Mouse (Mus musculus): ENCODE measurements around the gene Tln1. TPM values are rescaled to one million over a fixed set of nuclear protein-coding genes. Genes with fewer than 3 reads are reported as not detected.
"Not testable (repeated sequence)": the region's sequence is repeated elsewhere in the genome, so short reads cannot be mapped to it uniquely, and the experiment has no call there.

The Tln1 gene
- total RNA-seq, 2 experiments from 2014 or later, result 147 to 167 TPM

- intact Hi-C loops (cut with DNase I); DNase-seq: not testable (repeated sequence)
These were observed 76.8 kb downstream of the Tln1 start for GRCm38 (mm10) chr4:43485666-43486065.

- intact Hi-C loops (cut with DNase I), result no loop called here
- no peak for DNase-seq
These were observed 78.9 kb downstream of the Tln1 start, which contains the start of gene Sit1 for GRCm38 (mm10) chr4:43483535-43484091. Sit1 (minus strand) TSS chr4:43483734.

- DNase-seq, result no peak
- intact Hi-C loops (cut with DNase I), result no loop called here
These were observed 79.9 kb downstream of the Tln1 start for GRCm38 (mm10) chr4:43482591-43482990.

GRCm38 (mm10) chr4:43481894-43482456, 80.5 kb downstream of the Tln1 start:
- intact Hi-C loops (cut with DNase I), result no loop called here
- no peak for DNase-seq

Other genes starting within 250 kb of the Tln1 start
- 10 to 100 TPM; 42.9 to 61.4 TPM for gene Rusc2, start 180.7 kb downstream of the Tln1 start, total RNA-seq (2021)
- under 1 TPM in 1 of 2 experiments, not detected in 1; 0.62 TPM for gene Fam166b, start 133.6 kb downstream of the Tln1 start, total RNA-seq (2021)
- 10 to 100 TPM; 42.3 to 42.6 TPM for gene Tesk1, start 120.8 kb downstream of the Tln1 start, total RNA-seq (2021)
- under 1 TPM; 0.45 to 0.60 TPM for gene Cd72, start 108.1 kb downstream of the Tln1 start, total RNA-seq (2021)
- gene Sit1, start 79.0 kb downstream of the Tln1 start, total RNA-seq (2021), result under 1 TPM in 1 of 2 experiments, not detected in 1; 0.38 TPM
- 10 to 100 TPM; 26.1 to 27.3 TPM for gene Ccdc107, start 69.8 kb downstream of the Tln1 start, total RNA-seq (2021)
- 1 to 10 TPM; 4.0 to 5.2 TPM for gene Arhgef39, start 63.0 kb downstream of the Tln1 start, total RNA-seq (2021)
- under 1 TPM; 0.30 to 0.79 TPM for gene Car9, start 55.7 kb downstream of the Tln1 start, total RNA-seq (2021)
- 10 to 100 TPM; 55.5 to 57.3 TPM for gene Tpm2, start 38.9 kb downstream of the Tln1 start, total RNA-seq (2021)
- gene Creb3, start 359 bp downstream of the Tln1 start, total RNA-seq (2021), result 10 to 100 TPM; 57.2 to 61.8 TPM
- 10 to 100 TPM; 42.1 to 45.5 TPM for gene Rgp1, start 16.0 kb upstream of the Tln1 start, total RNA-seq (2021)
- gene Gba2, start 16.2 kb upstream of the Tln1 start, total RNA-seq (2021), result 10 to 100 TPM; 15.4 to 15.6 TPM
- under 1 TPM; 0.36 to 0.37 TPM for gene Msmp, start 21.8 kb upstream of the Tln1 start, total RNA-seq (2021)
- 10 to 100 TPM; 42.9 to 45.1 TPM for gene Npr2, start 69.2 kb upstream of the Tln1 start, total RNA-seq (2021)
- gene Spag8, start 90.9 kb upstream of the Tln1 start, total RNA-seq (2021), result under 1 TPM; 0.19 to 0.52 TPM
- gene Hint2, start 93.8 kb upstream of the Tln1 start, total RNA-seq (2021), result 100 to 1,000 TPM; 110 to 112 TPM
- gene Tmem8b, start 106.3 kb upstream of the Tln1 start, total RNA-seq (2021), result 10 to 100 TPM; 15.0 to 15.2 TPM
- under 1 TPM; 0.25 to 0.26 TPM for gene Fam221b, start 106.5 kb upstream of the Tln1 start, total RNA-seq (2021)
- not detected for gene Olfr70, start 138.1 kb upstream of the Tln1 start, total RNA-seq (2021)
- not detected for gene Olfr71, start 147.6 kb upstream of the Tln1 start, total RNA-seq (2021)
- gene Hrct1, start 164.5 kb upstream of the Tln1 start, total RNA-seq (2021), result 1 to 10 TPM; 4.5 to 6.1 TPM
- 1 to 10 TPM; 4.2 to 5.1 TPM for gene Spaar, start 167.3 kb upstream of the Tln1 start, total RNA-seq (2021)
- not detected for gene Olfr159, start 208.3 kb upstream of the Tln1 start, total RNA-seq (2021)

Data from heart, postnatal 10 days (tissue).